In the genomic region with DNA sequence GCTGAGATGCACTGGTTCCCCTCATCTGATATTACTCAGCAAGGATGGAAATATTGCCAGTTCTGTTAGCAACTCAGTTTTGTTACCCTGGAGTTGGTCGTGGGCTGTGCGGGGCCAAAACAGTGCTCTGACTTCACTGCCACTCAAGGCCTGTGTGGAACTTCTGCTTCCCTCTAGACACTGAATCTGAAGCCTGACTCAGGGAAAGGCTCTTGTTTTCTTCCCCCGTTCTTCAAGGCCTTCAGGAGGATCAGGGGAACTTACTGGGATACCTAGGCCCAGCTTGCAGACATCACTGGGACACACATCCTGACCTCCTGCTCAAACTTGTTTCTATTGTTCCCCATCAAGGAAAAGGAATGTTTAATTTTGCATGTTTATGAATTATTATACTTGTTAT, we compare ENCODE assay signal across 33 mouse cellular contexts. TPM values are rescaled to one million over a fixed set of nuclear protein-coding genes. Genes with fewer than 3 reads are reported as not detected.
"Had no signal": no experiment of that assay in that cellular context is flagged by ENCODE, and none has a peak within 500 bp of the region (broad histone marks: within the 10 kb centered on the region; RNA-seq: fewer than 3 reads in every experiment).

No protein-coding gene starts in this region.

RNA-seq across cellular contexts. Expression of gene Btbd35f29, which starts 45.2 kb away (rescaled TPM):
- total RNA-seq: gastrocnemius, adult 18-20 months; gastrocnemius, adult 8-10 months; gastrocnemius, postnatal 14 days; gastrocnemius, postnatal 4 days; granulocyte monocyte progenitor cell, adult 5-6 weeks; heart, adult 2 months; heart, postnatal 10 days; heart, postnatal 25 days; heart, postnatal 4 days; layer of hippocampus, adult 2 months; layer of hippocampus, postnatal 10 days; layer of hippocampus, postnatal 25 days; left cerebral cortex, adult 2 months; left cerebral cortex, postnatal 14 days; left cerebral cortex, postnatal 36 days; liver, adult 2 months had no signal
- polyA plus RNA-seq: heart, adult 2 months; heart, embryonic 12.5 days; heart, embryonic 14.5 days; heart, embryonic 16.5 days; hindbrain, embryonic 10.5 days; hindbrain, embryonic 12.5 days; hindbrain, embryonic 14.5 days; hindbrain, embryonic 16.5 days; inflammation-experienced regulatory T-cells, adult 6 months; intestine, embryonic 15.5 days; intestine, postnatal 0 days; kidney, embryonic 14.5 days; kidney, embryonic 16.5 days; limb, embryonic 11.5 days; limb, embryonic 13.5 days; limb, embryonic 15.5 days; liver, adult 2 months; liver, embryonic 12.5 days; liver, embryonic 14.5 days had no signal
